ENCODE assay signal across 8 mouse cellular contexts in genomic region chr11:101424925-101425813, GRCm38 (mm10). TPM values are rescaled to one million over a fixed set of nuclear protein-coding genes. Genes with fewer than 3 reads are reported as not detected.
DNase-seq lines count a peak whose midpoint lies in the region; ATAC-seq and TF ChIP-seq lines count a peak whose summit lies in the region.

TSS of gene Rundc1 (plus strand) at chr11:101425085.
TSS of gene Ptges3l (minus strand) at chr11:101425333.

- peaks cover 30% of the 10 kb centered on the region for H3K4me1 ChIP-seq in forebrain, embryonic 10.5 days
- H3K4me1 ChIP-seq in heart, embryonic 15.5 days (replicated peaks): peaks cover 23% of the 10 kb centered on the region
- peaks cover 11 to 15% of the 10 kb centered on the region in 2 experiments for H3K4me1 ChIP-seq in liver, embryonic 14.5 days (replicated peaks; ENCODE audit: control insufficient read depth in 2 of 2, insufficient read depth in 2 of 2, low read length in 1 of 2)
- H3K4me1 ChIP-seq in neural tube, embryonic 11.5 days (ENCODE audit: control insufficient read depth, insufficient read depth, low read length): peaks cover 8% of the 10 kb centered on the region
- peaks cover 4% of the 10 kb centered on the region; the same call in 1 of the 2 replicates for H3K4me1 ChIP-seq in stomach, postnatal 0 days (replicated peaks; ENCODE audit: control insufficient read depth, insufficient read depth)

- H3K9me3 ChIP-seq in forebrain, embryonic 10.5 days: no peaks in the 10 kb centered on the region
- no peaks in the 10 kb centered on the region for H3K9me3 ChIP-seq in heart, embryonic 15.5 days (replicated peaks)
- H3K9me3 ChIP-seq in liver, embryonic 14.5 days (ENCODE audit: control insufficient read depth, low read length): no peaks in the 10 kb centered on the region
- no peaks in the 10 kb centered on the region for H3K9me3 ChIP-seq in neural tube, embryonic 11.5 days (ENCODE audit: control insufficient read depth, low read length)
- H3K9me3 ChIP-seq in stomach, postnatal 0 days (ENCODE audit: control insufficient read depth, low read length): no peaks in the 10 kb centered on the region

- TF ChIP-seq CTCF in liver, embryonic 14.5 days (IDR thresholded peaks at IDR 0.05; ENCODE audit: low read depth): peak; percentile 81
- TF ChIP-seq CTCF in stomach, postnatal 0 days (IDR thresholded peaks at IDR 0.05; ENCODE audit: low read depth): peak; percentile 65

- peak within 1 kb of the TSS; percentile 91 for H3K9ac ChIP-seq in heart, embryonic 15.5 days
- peak within 1 kb of the TSS; percentile 82 for H3K9ac ChIP-seq in liver, embryonic 14.5 days (replicated peaks)
- peak within 1 kb of the TSS; percentile 81 for H3K9ac ChIP-seq in neural tube, embryonic 11.5 days (ENCODE audit: low read length)
- peak within 1 kb of the TSS; percentile 90 for H3K9ac ChIP-seq in stomach, postnatal 0 days (ENCODE audit: low read length)

- ATAC-seq in heart, embryonic 15.5 days (replicated peaks; ENCODE audit: insufficient number of reproducible peaks, insufficient read depth, low FRiP score, low read depth): peak; percentile 88
- ATAC-seq in liver, embryonic 14.5 days (ENCODE audit: insufficient read depth): peak; percentile 89
- ATAC-seq in neural tube, embryonic 11.5 days (ENCODE audit: insufficient read depth, low FRiP score, low TSS enrichment): peak; percentile 87
- ATAC-seq in stomach, postnatal 0 days (ENCODE audit: low FRiP score, low TSS enrichment): peak; percentile 90

- H3K36me3 ChIP-seq in forebrain, embryonic 10.5 days (replicated peaks): peaks cover 14% of the 10 kb centered on the region
- H3K36me3 ChIP-seq in heart, embryonic 15.5 days: peaks cover 18% of the 10 kb centered on the region
- H3K36me3 ChIP-seq in liver, embryonic 14.5 days (replicated peaks; ENCODE audit: control insufficient read depth, insufficient read depth, low read depth): peaks cover 1% of the 10 kb centered on the region
- H3K36me3 ChIP-seq in neural tube, embryonic 11.5 days (ENCODE audit: control insufficient read depth, insufficient read depth, low read length): peaks cover under 1% of the 10 kb centered on the region
- H3K36me3 ChIP-seq in stomach, postnatal 0 days (ENCODE audit: control insufficient read depth, insufficient read depth, low read length): no peaks in the 10 kb centered on the region

- no peak for TF ChIP-seq EP300 in liver, embryonic 14.5 days (IDR thresholded peaks at IDR 0.05; ENCODE audit: low read depth)
- TF ChIP-seq EP300 in stomach, postnatal 0 days (optimal IDR thresholded peaks at IDR 0.05): no peak

- under 1% methylated on average over 81 of the region's 81 CpGs for WGBS in forebrain, embryonic 10.5 days
- under 1% methylated on average over 81 of the region's 81 CpGs for WGBS in heart, embryonic 15.5 days
- under 1% methylated on average over 81 of the region's 81 CpGs for WGBS in liver, embryonic 14.5 days (ENCODE audit: insufficient replicate concordance)
- WGBS in neural tube, embryonic 11.5 days: under 1% methylated on average over 81 of the region's 81 CpGs
- under 1% methylated on average over 80 of the region's 81 CpGs for WGBS in stomach, postnatal 0 days

- peak within 1 kb of the TSS; percentile 84 for H3K4me3 ChIP-seq in forebrain, embryonic 10.5 days
- H3K4me3 ChIP-seq in heart, embryonic 15.5 days: peak within 1 kb of the TSS; percentile 98
- peak within 1 kb of the TSS; percentile 79 to 98 for H3K4me3 ChIP-seq in liver, embryonic 14.5 days (ENCODE audit: insufficient read depth in 1 of 2, low read depth in 2 of 2, low read length in 2 of 2)
- H3K4me3 ChIP-seq in neural tube, embryonic 11.5 days (ENCODE audit: low read depth, low read length): peak within 1 kb of the TSS; percentile 95
- peak within 1 kb of the TSS; percentile 94 for H3K4me3 ChIP-seq in stomach, postnatal 0 days (ENCODE audit: low read depth, low read length)

- H3K4me2 ChIP-seq in heart, embryonic 15.5 days: peak within 1 kb of the TSS; percentile 83
- peak within 1 kb of the TSS; percentile 99 for H3K4me2 ChIP-seq in liver, embryonic 14.5 days (ENCODE audit: low read depth)
- peak within 1 kb of the TSS; percentile 95 for H3K4me2 ChIP-seq in neural tube, embryonic 11.5 days (ENCODE audit: low read depth)
- H3K4me2 ChIP-seq in stomach, postnatal 0 days (replicated peaks; ENCODE audit: low read depth): peak within 1 kb of the TSS; percentile 92

- peak within 1 kb of the TSS; percentile 83 for H3K27ac ChIP-seq in forebrain, embryonic 10.5 days
- peak within 1 kb of the TSS; percentile 97 for H3K27ac ChIP-seq in heart, embryonic 15.5 days
- H3K27ac ChIP-seq in liver, embryonic 14.5 days: peak within 1 kb of the TSS; percentile 39
- H3K27ac ChIP-seq in neural tube, embryonic 11.5 days (ENCODE audit: low read depth, low read length): peak within 1 kb of the TSS; percentile 62
- H3K27ac ChIP-seq in stomach, postnatal 0 days (replicated peaks): peak within 1 kb of the TSS; percentile 94

- peak; percentile 96 to 99 for DNase-seq in CD8-positive naive resting alpha-beta T cell, adult 2 months (ENCODE audit: low read depth in 2 of 2, low spot score in 2 of 2)
- peak; percentile 99 for DNase-seq in c-Kit-positive CD71-negative TER-119-negative erythroid progenitor cells, embryonic 14.5 days (ENCODE audit: low read depth)
- DNase-seq in forebrain, embryonic 10.5 days (ENCODE audit: extremely low spot score, low spot score): peak; percentile 98
- peak; percentile 99 for DNase-seq in kidney, postnatal 25 days
- peak; percentile 89 to 92 (median 90) for DNase-seq in liver, embryonic 14.5 days (ENCODE audit: low read depth in 3 of 3, low spot score in 3 of 3)
- DNase-seq in neural tube, embryonic 11.5 days (ENCODE audit: low spot score): peak; percentile 98
- peak; percentile 99 for DNase-seq in stomach, postnatal 0 days (ENCODE audit: low spot score)

- peaks cover 10% of the 10 kb centered on the region for H3K27me3 ChIP-seq in forebrain, embryonic 10.5 days (ENCODE audit: poor library complexity, severe bottlenecking)
- no peaks in the 10 kb centered on the region for H3K27me3 ChIP-seq in heart, embryonic 15.5 days
- no peaks in the 10 kb centered on the region for H3K27me3 ChIP-seq in liver, embryonic 14.5 days (ENCODE audit: control insufficient read depth, insufficient read depth, low read length)
- H3K27me3 ChIP-seq in neural tube, embryonic 11.5 days (ENCODE audit: control insufficient read depth, insufficient read depth, low read length): no peaks in the 10 kb centered on the region
- no peaks in the 10 kb centered on the region for H3K27me3 ChIP-seq in stomach, postnatal 0 days (ENCODE audit: control insufficient read depth, insufficient read depth, low read length)

RNA-seq across cellular contexts. Expression of gene Rundc1, which starts in this region (rescaled TPM):
- 20.9 and 21.4 TPM in 2 replicates for polyA plus RNA-seq in forebrain, embryonic 10.5 days (2016; fragmentation: Nextera tagmentation; extraction: Ambion mirVana)
- polyA plus RNA-seq in heart, embryonic 15.5 days (2015; fragmentation: Nextera tagmentation; extraction: Ambion mirVana): 13.9 and 18.2 TPM in 2 replicates
- polyA plus RNA-seq in liver, embryonic 14.5 days (2012; rRNA removed): 3.4 and 3.9 TPM in 2 replicates
- polyA plus RNA-seq in liver, embryonic 14.5 days (2014; fragmentation: Nextera tagmentation; extraction: Ambion mirVana): 2.9 and 3.0 TPM in 2 replicates
- polyA plus RNA-seq in neural tube, embryonic 11.5 days (2014; fragmentation: Nextera tagmentation; extraction: Ambion mirVana): 18.0 and 18.6 TPM in 2 replicates
- polyA plus RNA-seq in stomach, postnatal 0 days (2015; fragmentation: Nextera tagmentation; extraction: Ambion mirVana): 11.3 and 11.5 TPM in 2 replicates

RNA-seq across cellular contexts. Expression of gene Ptges3l, which starts in this region (rescaled TPM):
- polyA plus RNA-seq in forebrain, embryonic 10.5 days (2016; fragmentation: Nextera tagmentation; extraction: Ambion mirVana): 2.3 and 3.8 TPM in 2 replicates
- polyA plus RNA-seq in heart, embryonic 15.5 days (2015; fragmentation: Nextera tagmentation; extraction: Ambion mirVana): 66.5 and 81.5 TPM in 2 replicates
- 0.29 and 0.74 TPM in 2 replicates for polyA plus RNA-seq in liver, embryonic 14.5 days (2012; rRNA removed)
- polyA plus RNA-seq in liver, embryonic 14.5 days (2014; fragmentation: Nextera tagmentation; extraction: Ambion mirVana): 0.53 and 0.86 TPM in 2 replicates
- polyA plus RNA-seq in neural tube, embryonic 11.5 days (2014; fragmentation: Nextera tagmentation; extraction: Ambion mirVana): 6.9 and 7.1 TPM in 2 replicates
- polyA plus RNA-seq in stomach, postnatal 0 days (2015; fragmentation: Nextera tagmentation; extraction: Ambion mirVana): 11.1 and 13.4 TPM in 2 replicates

Comparison
In these comparisons a context has a peak if more than half of its experiments do, and no peak if none do; other contexts are left out.
1. Peak in every context shown above with its lines: DNase-seq, ATAC-seq, H3K4me3 ChIP-seq and H3K27ac ChIP-seq.
2. H3K27ac ChIP-seq: peak in every context shown above with its lines; median percentile 97 in heart, embryonic 15.5 days; 94 in stomach, postnatal 0 days; 83 in forebrain, embryonic 10.5 days; 62 in neural tube, embryonic 11.5 days; 39 in liver, embryonic 14.5 days.